Mouse (Mus musculus) limb, embryonic 13.5 days (tissue): ENCODE data around the gene Cnppd1. TPM values are rescaled to one million over a fixed set of nuclear protein-coding genes. Genes with fewer than 3 reads are reported as not detected.

Experiments used
- ATAC-seq: fragments of 200-750 bp; cut with Nextera tagmentation; 2 replicates; pipeline ENCODE4 v1.8.0; 2017; ENCODE audit warnings: low read depth, moderate number of reproducible peaks, moderate TSS enrichment; ENCODE audit not compliant: low FRiP score
- H3K27ac ChIP-seq: fragments of 300-500 bp; sonication (generic); 2 replicates; pipeline ENCODE4 v1.5.1; 2015; ENCODE audit warnings: inconsistent platforms, mild to moderate bottlenecking, moderate library complexity
- H3K27me3 ChIP-seq: fragments of 300-500 bp; sonication (generic); 2 replicates; pipeline ENCODE4 v1.6.1; 2015; ENCODE audit warnings: mild to moderate bottlenecking, inconsistent platforms
- H3K36me3 ChIP-seq: fragments of 300-500 bp; sonication (generic); 2 replicates; pipeline ENCODE4 v1.6.1; 2015; ENCODE audit warnings: inconsistent platforms, mild to moderate bottlenecking, moderate library complexity
- H3K4me1 ChIP-seq: fragments of 300-500 bp; sonication (generic); 2 replicates; pipeline ENCODE4 v1.6.1; 2015; ENCODE audit warnings: inconsistent platforms
- H3K4me2 ChIP-seq: fragments of 300-500 bp; sonication (generic); replicated peaks from 2 replicates; pipeline ENCODE4 v1.6.1; 2015; ENCODE audit warnings: inconsistent platforms, mild to moderate bottlenecking, moderate library complexity
- H3K4me3 ChIP-seq: fragments of 300-500 bp; sonication (generic); 2 replicates; pipeline ENCODE4 v1.5.1; 2015; ENCODE audit warnings: moderate library complexity, mild to moderate bottlenecking, inconsistent platforms
- H3K9ac ChIP-seq: fragments of 300-500 bp; sonication (generic); 2 replicates; pipeline ENCODE4 v1.6.1; 2015; ENCODE audit warnings: mild to moderate bottlenecking, inconsistent platforms
- H3K9me3 ChIP-seq: fragments of 300-500 bp; sonication (generic); 2 replicates; pipeline ENCODE4 v1.6.1; 2016; ENCODE audit warnings: inconsistent platforms
- WGBS: fragments of 180-500 bp; shearing (Covaris S2); methylation state at CpG from one replicate; pipeline ENCODE4 v1.1.7; 2015; 5-methylcytosine and 5-hydroxymethylcytosine counted together
- polyA plus RNA-seq: library from polyadenylated mRNA; unstranded; fragments of >200 nt; fragmentation: Nextera tagmentation; extraction: Ambion mirVana; gene quantifications from 2 replicates; pipeline ENCODE4 v1.2.1, GENCODE M21; 2015

The Cnppd1 gene
- polyA plus RNA-seq = 47.7 and 49.4 TPM in 2 replicates

DNA sequence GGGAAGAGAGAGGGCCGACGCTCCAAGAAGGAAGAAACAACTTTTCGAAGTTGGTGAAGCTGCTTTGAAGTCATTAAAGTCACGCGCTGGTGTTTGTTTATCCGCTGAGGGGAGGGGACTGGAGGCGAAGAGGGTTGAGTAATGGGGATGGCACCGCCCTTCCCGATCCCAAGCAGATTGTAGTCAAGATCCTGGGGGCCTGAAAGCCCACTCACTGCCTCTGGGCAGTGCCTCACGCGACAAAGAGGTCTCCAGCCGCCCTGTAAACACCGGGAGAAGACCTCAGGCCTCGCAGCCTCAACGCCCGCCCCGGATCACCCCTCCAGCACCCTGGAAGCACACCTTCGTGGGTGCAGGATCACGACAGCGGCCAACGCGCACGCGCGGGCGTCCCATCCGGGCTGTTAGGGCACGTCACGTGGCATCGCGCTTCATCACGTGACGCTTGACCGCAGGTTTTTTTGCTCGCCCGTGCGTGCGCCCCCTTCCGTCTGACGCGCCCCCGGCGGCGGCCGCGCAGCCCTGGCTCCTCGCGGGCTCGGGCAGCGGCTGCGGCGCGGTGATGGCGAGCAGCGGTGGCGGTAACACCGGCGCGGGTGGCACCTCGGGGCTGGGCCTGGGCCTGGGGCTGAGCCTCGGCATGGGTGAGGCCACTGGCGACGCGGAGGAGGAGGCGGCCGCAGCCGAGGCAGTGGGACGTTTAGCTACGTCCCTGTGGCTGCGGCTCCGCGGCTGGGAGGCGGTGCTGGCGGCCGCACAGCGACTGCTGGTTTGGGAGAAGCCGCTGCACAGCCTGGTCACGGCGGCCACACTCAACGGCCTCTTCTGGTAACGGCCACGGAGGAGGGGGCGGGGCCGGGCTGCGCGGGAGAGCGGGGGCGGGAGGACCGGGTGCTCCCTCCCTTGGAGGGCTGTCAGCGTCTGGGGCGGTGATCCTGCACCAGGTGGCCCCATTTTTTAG lies at the start of gene Cnppd1, which contains the start of gene Retreg2:
TSS of gene Cnppd1 (minus strand) at position 411 of the 961 bp plus-strand sequence.
TSS of gene Retreg2 (plus strand) at position 478 of the 961 bp plus-strand sequence.
- peak within 1 kb of the TSS; percentile 96 for H3K27ac ChIP-seq
- peaks cover 32% of the 10 kb centered on the region for H3K4me1 ChIP-seq
- H3K27me3 ChIP-seq = no peaks in the 10 kb centered on the region
- peak within 1 kb of the TSS; percentile 95 for H3K4me2 ChIP-seq
- peak within 1 kb of the TSS; percentile 88 for H3K4me3 ChIP-seq
- under 1% methylated on average over 83 of the region's 91 CpGs for WGBS
- ATAC-seq = peak; percentile 87
- H3K9me3 ChIP-seq = no peaks in the 10 kb centered on the region
- H3K9ac ChIP-seq = peak within 1 kb of the TSS; percentile 92
- peaks cover 60% of the 10 kb centered on the region for H3K36me3 ChIP-seq

- WGBS = under 1% methylated on average over 55 of the region's 56 CpGs
- peak within 1 kb of the TSS; percentile 80 for H3K4me3 ChIP-seq
- H3K27ac ChIP-seq = peak within 1 kb of the TSS; percentile 93
- no peaks in the 10 kb centered on the region for H3K27me3 ChIP-seq
- H3K9me3 ChIP-seq = no peaks in the 10 kb centered on the region
- H3K9ac ChIP-seq = peak within 1 kb of the TSS; percentile 90
- ATAC-seq = peak; percentile 99
- H3K36me3 ChIP-seq = peaks cover 39% of the 10 kb centered on the region
- peak within 1 kb of the TSS; percentile 95 for H3K4me2 ChIP-seq
- H3K4me1 ChIP-seq = peaks cover 22% of the 10 kb centered on the region
Measured at GRCm38 (mm10) chr1:75191622-75192402, 49.3 kb upstream of the Cnppd1 start, which contains the start of the genes Ankzf1 and Atg9a. TSS of gene Ankzf1 (plus strand) at chr1:75192151. TSS of gene Atg9a (minus strand) at chr1:75192196.

GRCm38 (mm10) chr1:75191258-75191621 lies 48.7 kb upstream of the Cnppd1 start:
- Histone ChIP-seq H3K27ac (peak overlapping the region; percentile 77; the same call in 1 of the 2 replicates), H3K4me1 (peaks cover 22% of the 10 kb centered on the region), H3K27me3 (no peaks in the 10 kb centered on the region), H3K36me3 (peaks cover 39% of the 10 kb centered on the region), H3K9me3 (no peaks in the 10 kb centered on the region), H3K4me3 (peak overlapping the region; percentile 80), H3K4me2 (peak overlapping the region; percentile 95), H3K9ac (peak overlapping the region; percentile 87)
- 41% methylated on average over 5 of the region's 5 CpGs for WGBS
- ATAC-seq = no peak

GRCm38 (mm10) chr1:75190577-75190976 lies 48.1 kb upstream of the Cnppd1 start:
- WGBS = 52% methylated on average over 2 of the region's 2 CpGs
- Histone ChIP-seq H3K4me3 (peak overlapping the region; percentile 80), H3K27ac (no peak overlapping the region), H3K9me3 (no peaks in the 10 kb centered on the region), H3K27me3 (no peaks in the 10 kb centered on the region), H3K36me3 (peaks cover 39% of the 10 kb centered on the region), H3K9ac (peak overlapping the region; percentile 87; the same call in 1 of the 2 replicates), H3K4me1 (peaks cover 22% of the 10 kb centered on the region), H3K4me2 (peak overlapping the region; percentile 95)
- no peak for ATAC-seq

- no peak overlapping the region for H3K9ac ChIP-seq
- no peak overlapping the region for H3K27ac ChIP-seq
- no peak overlapping the region for H3K4me3 ChIP-seq
- no peak overlapping the region for H3K4me2 ChIP-seq
- peaks cover 61% of the 10 kb centered on the region for H3K36me3 ChIP-seq
- H3K27me3 ChIP-seq = no peaks in the 10 kb centered on the region
- no peak for ATAC-seq
- peaks cover 15% of the 10 kb centered on the region for H3K4me1 ChIP-seq
- WGBS = 79% methylated on average over 2 of the region's 2 CpGs
- no peaks in the 10 kb centered on the region for H3K9me3 ChIP-seq
Measured at GRCm38 (mm10) chr1:75187914-75188483, 45.5 kb upstream of the Cnppd1 start.

GRCm38 (mm10) chr1:75187126-75187525 lies 44.6 kb upstream of the Cnppd1 start:
- ATAC-seq = no peak

GRCm38 (mm10) chr1:75185495-75185894 lies 43.0 kb upstream of the Cnppd1 start:
- WGBS = 92% methylated on average over 11 of the region's 11 CpGs
- H3K9ac ChIP-seq = no peak overlapping the region
- no peak overlapping the region for H3K4me3 ChIP-seq

More at GRCm38 (mm10) chr1:75187126-75187525, 44.6 kb upstream of the Cnppd1 start:
- H3K9me3 ChIP-seq = no peaks in the 10 kb centered on the region
- no peak overlapping the region for H3K4me2 ChIP-seq
- H3K9ac ChIP-seq = no peak overlapping the region
- H3K27ac ChIP-seq = no peak overlapping the region
- H3K4me1 ChIP-seq = peaks cover 12% of the 10 kb centered on the region
- H3K27me3 ChIP-seq = no peaks in the 10 kb centered on the region
- no peak overlapping the region for H3K4me3 ChIP-seq
- peaks cover 69% of the 10 kb centered on the region for H3K36me3 ChIP-seq

GRCm38 (mm10) chr1:75182160-75182559 lies 39.6 kb upstream of the Cnppd1 start:
- peaks cover 70% of the 10 kb centered on the region for H3K36me3 ChIP-seq

More at GRCm38 (mm10) chr1:75185495-75185894, 43.0 kb upstream of the Cnppd1 start:
- Histone ChIP-seq H3K9me3 (no peaks in the 10 kb centered on the region), H3K27me3 (no peaks in the 10 kb centered on the region), H3K4me1 (peaks cover 8% of the 10 kb centered on the region), H3K4me2 (no peak overlapping the region), H3K27ac (no peak overlapping the region), H3K36me3 (peaks cover 80% of the 10 kb centered on the region)
- ATAC-seq = no peak

GRCm38 (mm10) chr1:75181377-75181870 lies 38.9 kb upstream of the Cnppd1 start:
- Histone ChIP-seq H3K4me2 (no peak overlapping the region), H3K27ac (no peak overlapping the region), H3K4me3 (no peak overlapping the region), H3K9ac (no peak overlapping the region), H3K9me3 (no peaks in the 10 kb centered on the region), H3K27me3 (no peaks in the 10 kb centered on the region), H3K4me1 (peaks cover 18% of the 10 kb centered on the region), H3K36me3 (peaks cover 70% of the 10 kb centered on the region)
- 88% methylated on average over 4 of the region's 4 CpGs for WGBS
- no peak for ATAC-seq

More at GRCm38 (mm10) chr1:75182160-75182559, 39.6 kb upstream of the Cnppd1 start:
- H3K4me2 ChIP-seq = no peak overlapping the region
- no peak for ATAC-seq
- H3K27me3 ChIP-seq = no peaks in the 10 kb centered on the region
- no peak overlapping the region for H3K27ac ChIP-seq
- H3K4me3 ChIP-seq = no peak overlapping the region
- H3K4me1 ChIP-seq = peaks cover 18% of the 10 kb centered on the region
- H3K9ac ChIP-seq = no peak overlapping the region
- H3K9me3 ChIP-seq = no peaks in the 10 kb centered on the region
- whole genome bisulfite sequencing = 68% methylated on average over 4 of the region's 4 CpGs

DNA sequence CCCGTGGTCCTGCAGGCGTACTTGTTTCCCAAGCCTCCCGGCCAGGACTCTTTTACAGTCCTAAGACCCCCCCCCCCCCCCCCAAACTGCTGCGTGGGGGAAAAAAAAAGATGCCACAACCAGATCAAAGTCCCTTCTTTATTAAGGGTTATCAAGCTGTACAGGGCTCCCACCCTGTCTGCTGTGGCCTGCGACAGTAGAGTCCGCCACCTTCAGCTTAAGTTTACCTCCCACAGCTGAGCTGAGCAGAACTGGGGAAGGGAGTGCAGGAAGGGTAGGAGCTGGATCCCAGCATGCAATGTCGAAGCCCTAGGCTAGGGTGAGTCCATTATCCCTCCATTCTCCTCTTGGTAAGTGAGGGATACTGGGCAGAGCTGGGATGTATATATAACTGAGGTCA lies 38.2 kb upstream of the Cnppd1 start:
- Histone ChIP-seq H3K4me3 (peak overlapping the region; percentile 63), H3K4me1 (peaks cover 18% of the 10 kb centered on the region), H3K9me3 (no peaks in the 10 kb centered on the region), H3K9ac (no peak overlapping the region), H3K27ac (no peak overlapping the region), H3K27me3 (no peaks in the 10 kb centered on the region), H3K4me2 (peak overlapping the region; percentile 100), H3K36me3 (peaks cover 70% of the 10 kb centered on the region)
- WGBS = 41% methylated on average over 6 of the region's 7 CpGs
- ATAC-seq = no peak

- Histone ChIP-seq H3K9ac (peak within 1 kb of the TSS; percentile 78), H3K4me3 (peak within 1 kb of the TSS; percentile 63), H3K9me3 (no peaks in the 10 kb centered on the region), H3K4me1 (peaks cover 18% of the 10 kb centered on the region), H3K27me3 (no peaks in the 10 kb centered on the region), H3K4me2 (peak within 1 kb of the TSS; percentile 100), H3K36me3 (peaks cover 70% of the 10 kb centered on the region), H3K27ac (no peak within 1 kb of the TSS)
- under 1% methylated on average over 31 of the region's 31 CpGs for WGBS
- ATAC-seq = peak; percentile 95
Measured at GRCm38 (mm10) chr1:75180105-75180590, 37.6 kb upstream of the Cnppd1 start, which contains the start of gene Abcb6. TSS of gene Abcb6 (minus strand) at chr1:75180392.
